Mouse (Mus musculus) embryonic stem cell, embryonic (primary cell): ENCODE measurements at regions not wholly inside any gene's neighbourhood (a gene's known extent, or its start where the extent isn't known, plus 50 kb on each side); places are given as distances from the start of the nearest gene placed in this dataset.

Source experiments
- CTCF ChIA-PET, 4 experiments: fragments of 300-600 bp in 2 of 4; fragments of 350-600 bp in 2 of 4; sonication (Branson Sonifier 250); formaldehyde crosslinking; loops; one replicate each; lab custom pipeline; 2022; ENCODE audit warnings: inconsistent platforms in 2 of 4; lab: Charles Lee
- POLR2A ChIA-PET, 4 experiments: fragments of 300-600 bp in 2 of 4; fragments of 350-600 bp in 2 of 4; sonication (Branson Sonifier 250); formaldehyde crosslinking; loops; one replicate each; lab custom pipeline; 2022; ENCODE audit warnings: antibody characterized with exemption in 4 of 4, inconsistent platforms in 1 of 4; lab: Charles Lee

GRCm38 (mm10) chrX:142599377-142599776 is 81.8 kb upstream of the Tmem164 start:
- ChIA-PET POLR2A (no interaction called here), CTCF (no interaction called here)

GRCm38 (mm10) chrX:142600782-142601181 is 80.4 kb upstream of the Tmem164 start:
- CTCF ChIA-PET = no interaction called here
- POLR2A ChIA-PET = no interaction called here

- POLR2A ChIA-PET = no interaction called here
Observed at GRCm38 (mm10) chrX:142605088-142605487, 76.1 kb upstream of the Tmem164 start.

GRCm38 (mm10) chrX:142606595-142607205 is 74.5 kb upstream of the Tmem164 start:
- POLR2A ChIA-PET = no interaction called here
- CTCF ChIA-PET = no interaction called here

More at GRCm38 (mm10) chrX:142605088-142605487, 76.1 kb upstream of the Tmem164 start:
- CTCF ChIA-PET = no interaction called here

GRCm38 (mm10) chrX:142616189-142616872 is 64.9 kb upstream of the Tmem164 start:
- POLR2A ChIA-PET = no interaction called here

GRCm38 (mm10) chrX:142618389-142618788 is 62.8 kb upstream of the Tmem164 start:
- ChIA-PET CTCF (interaction anchor here in 1 of 4 experiments (0.7 kb wide), 1 partner anchor 78 kb away, joined by 3 read pairs; no protein-coding TSS in a partner anchor), POLR2A (no interaction called here)

More at GRCm38 (mm10) chrX:142616189-142616872, 64.9 kb upstream of the Tmem164 start:
- CTCF ChIA-PET = no interaction called here

GRCm38 (mm10) chrX:142623359-142623758 is 57.8 kb upstream of the Tmem164 start:
- CTCF ChIA-PET = no interaction called here

GRCm38 (mm10) chrX:142623882-142624281 is 57.3 kb upstream of the Tmem164 start:
- CTCF ChIA-PET = no interaction called here
- POLR2A ChIA-PET = no interaction called here

More at GRCm38 (mm10) chrX:142623359-142623758, 57.8 kb upstream of the Tmem164 start:
- POLR2A ChIA-PET = no interaction called here
